22 mouse cellular contexts compared by ENCODE assay signal in the genomic region with DNA sequence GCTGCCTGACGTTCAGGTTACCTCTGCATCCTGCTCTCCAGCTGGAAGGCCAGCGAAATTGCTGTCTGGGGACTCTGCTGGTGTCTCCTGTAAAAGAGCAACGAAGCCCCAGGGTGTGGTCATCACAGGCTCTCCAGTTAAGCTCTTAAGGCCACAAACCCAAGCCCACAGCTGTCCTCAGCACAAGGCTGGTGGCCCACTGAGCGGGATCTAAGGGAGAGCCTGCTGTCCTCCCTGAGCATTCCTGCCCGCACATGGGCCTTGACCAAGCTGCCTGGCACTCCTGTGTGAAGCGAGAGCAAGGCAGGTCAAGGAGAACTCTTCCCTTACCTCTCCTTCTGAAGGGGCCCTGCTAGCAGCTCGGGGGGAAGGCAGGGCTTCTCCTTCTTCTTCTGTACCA. TPM values are rescaled to one million over a fixed set of nuclear protein-coding genes. Genes with fewer than 3 reads are reported as not detected.
"Had no signal": no experiment of that assay in that cellular context is flagged by ENCODE, and none has a peak within 500 bp of the region (broad histone marks: within the 10 kb centered on the region; RNA-seq: fewer than 3 reads in every experiment).

No protein-coding gene starts in this region.

- DNase-seq: kidney, adult 18-20 months; kidney, postnatal 10 days; kidney, postnatal 36 days; layer of hippocampus, postnatal 36 days; left cerebral cortex, postnatal 4 days; liver, embryonic 13.5 days; lung, adult 2 months; lung, postnatal 14 days; retina, postnatal 1 day; right cerebral cortex, postnatal 25 days; spleen, adult 18-20 months; thymus, adult 2 months; thymus, postnatal 14 days; thymus, postnatal 4 days had no signal

- ATAC-seq: midbrain, embryonic 15.5 days had no signal

- H3K27me3 ChIP-seq: midbrain, embryonic 15.5 days; neural tube, embryonic 13.5 days; stomach, embryonic 15.5 days had no signal

- H3K4me2 ChIP-seq: liver, embryonic 13.5 days; midbrain, embryonic 12.5 days; midbrain, embryonic 15.5 days; neural tube, embryonic 13.5 days; stomach, embryonic 15.5 days had no signal

- H3K27ac ChIP-seq: left cerebral cortex, adult 2 months; liver, embryonic 13.5 days; macrophage; midbrain, embryonic 12.5 days; midbrain, embryonic 15.5 days; neural tube, embryonic 13.5 days; stomach, embryonic 15.5 days had no signal

- H3K36me3 ChIP-seq: liver, embryonic 13.5 days had no signal

- H3K4me1 ChIP-seq: liver, embryonic 13.5 days; midbrain, embryonic 15.5 days; neural tube, embryonic 13.5 days; stomach, embryonic 15.5 days had no signal

- H3K4me3 ChIP-seq: left cerebral cortex, adult 2 months; liver, embryonic 13.5 days; midbrain, embryonic 12.5 days; midbrain, embryonic 15.5 days; neural tube, embryonic 13.5 days; stomach, embryonic 15.5 days had no signal

- H3K9me3 ChIP-seq: liver, embryonic 13.5 days; midbrain, embryonic 12.5 days; midbrain, embryonic 15.5 days; neural tube, embryonic 13.5 days; stomach, embryonic 15.5 days had no signal

- H3K9ac ChIP-seq: liver, embryonic 13.5 days; midbrain, embryonic 12.5 days; midbrain, embryonic 15.5 days; neural tube, embryonic 13.5 days; stomach, embryonic 15.5 days had no signal

RNA-seq across cellular contexts. Expression of gene Foxj1, which starts 11.8 kb away (rescaled TPM):
- total RNA-seq: megakaryocyte, adult 5-6 weeks; neutrophil, adult 5-6 weeks had no signal
- polyA plus RNA-seq: macrophage had no signal
